Mouse (Mus musculus) testis, adult 2 months (tissue): ENCODE results near the gene Krt20.

Experiments used
- CTCF ChIP-seq: fragments of 200-500 bp; IDR thresholded peaks from 2 replicates; pipeline ENCODE4 v1.5.1; 2012; ENCODE audit warnings: low read depth, mild to moderate bottlenecking, inconsistent platforms, low read length, moderate library complexity; ENCODE audit not compliant: control insufficient read depth, insufficient read depth, insufficient replicate concordance
- POLR2A ChIP-seq: fragments of 200-500 bp; IDR thresholded peaks from 2 replicates; pipeline ENCODE4 v1.6.1; 2012; ENCODE audit warnings: low read depth, mild to moderate bottlenecking, inconsistent platforms, low read length, moderate library complexity; ENCODE audit not compliant: control insufficient read depth

DNA sequence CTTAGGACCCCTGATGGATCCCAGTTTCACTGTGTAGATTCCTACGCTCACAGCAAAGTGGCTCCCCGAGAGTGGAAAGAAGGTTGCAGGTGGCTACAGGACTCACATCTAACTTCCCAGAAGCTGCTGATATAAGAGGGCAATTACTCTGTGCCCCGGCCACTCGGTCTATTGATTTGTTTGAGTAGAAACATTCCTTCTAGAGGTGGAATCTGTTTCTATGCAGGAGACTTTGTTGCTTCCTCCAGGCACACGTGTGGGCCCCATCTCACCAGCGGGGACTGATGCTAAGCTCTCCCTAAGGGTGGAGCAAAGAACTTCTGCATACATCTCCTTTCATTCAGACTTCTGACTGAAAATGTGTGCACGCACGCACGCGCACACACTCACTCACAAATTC, 1.5 kb upstream of the Krt20 start:
- TF ChIP-seq CTCF (no peak), POLR2A (no peak)
